Mouse (Mus musculus) intestine, embryonic 14.5 days (tissue): ENCODE results near the gene Smr3a. TPM values are rescaled to one million over a fixed set of nuclear protein-coding genes. Genes with fewer than 3 reads are reported as not detected.

Experiments used
- ATAC-seq: fragments of 200-750 bp; cut with Nextera tagmentation; replicated peaks from 2 replicates; pipeline ENCODE4 v1.8.0; 2017; ENCODE audit warnings: low read depth, moderate number of reproducible peaks, moderate TSS enrichment, moderate library complexity; ENCODE audit not compliant: low FRiP score, low TSS enrichment
- DNase-seq: peaks from one replicate; pipeline ENCODE4 v3.0.0-alpha.2; 2018; ENCODE audit warnings: low spot score
- H3K27ac ChIP-seq: fragments of 300-500 bp; sonication (generic); 2 replicates; pipeline ENCODE4 v1.5.1; 2014; ENCODE audit warnings: low read depth, mild to moderate bottlenecking, control low read depth
- H3K27me3 ChIP-seq: fragments of 300-500 bp; sonication (generic); replicated peaks from 2 replicates; pipeline ENCODE4 v1.6.1; 2014; ENCODE audit warnings: low read length, control low read depth; ENCODE audit not compliant: control insufficient read depth, insufficient read depth
- H3K36me3 ChIP-seq: fragments of 300-500 bp; sonication (generic); 2 replicates; pipeline ENCODE4 v1.6.1; 2014; ENCODE audit warnings: low read length, control low read depth; ENCODE audit not compliant: control insufficient read depth, insufficient read depth
- H3K4me1 ChIP-seq: fragments of 300-500 bp; sonication (generic); replicated peaks from 2 replicates; pipeline ENCODE4 v1.6.1; 2014; ENCODE audit warnings: low read length, control low read depth, mixed read lengths; ENCODE audit not compliant: control insufficient read depth, insufficient read depth
- H3K4me2 ChIP-seq: fragments of 300-500 bp; sonication (generic); 2 replicates; pipeline ENCODE4 v1.6.1; 2014; ENCODE audit warnings: low read length
- H3K4me3 ChIP-seq: fragments of 300-500 bp; sonication (generic); 2 replicates; pipeline ENCODE4 v1.5.1; 2014; ENCODE audit warnings: low read depth, low read length, control low read depth, mixed read lengths
- H3K9ac ChIP-seq: fragments of 300-500 bp; sonication (generic); 2 replicates; pipeline ENCODE4 v1.6.1; 2014; ENCODE audit warnings: mild to moderate bottlenecking, low read length
- H3K9me3 ChIP-seq: fragments of 300-500 bp; sonication (generic); 2 replicates; pipeline ENCODE4 v1.6.1; 2016; ENCODE audit warnings: low read length, control low read depth; ENCODE audit not compliant: control insufficient read depth
- WGBS: fragments of 180-500 bp; shearing (Covaris S2); extraction: QIAGEN DNeasy Blood & Tissue Kit; methylation state at CpG from one replicate; pipeline ENCODE4 v1.1.7; 2014; 5-methylcytosine and 5-hydroxymethylcytosine counted together
- polyA plus RNA-seq: library from polyadenylated mRNA; unstranded; fragments of >200 nt; fragmentation: Nextera tagmentation; extraction: Ambion mirVana; gene quantifications from 2 replicates; pipeline ENCODE4 v1.2.1, GENCODE M21; 2014

The Smr3a gene
- polyA plus RNA-seq: not detected in 2 replicates

DNA sequence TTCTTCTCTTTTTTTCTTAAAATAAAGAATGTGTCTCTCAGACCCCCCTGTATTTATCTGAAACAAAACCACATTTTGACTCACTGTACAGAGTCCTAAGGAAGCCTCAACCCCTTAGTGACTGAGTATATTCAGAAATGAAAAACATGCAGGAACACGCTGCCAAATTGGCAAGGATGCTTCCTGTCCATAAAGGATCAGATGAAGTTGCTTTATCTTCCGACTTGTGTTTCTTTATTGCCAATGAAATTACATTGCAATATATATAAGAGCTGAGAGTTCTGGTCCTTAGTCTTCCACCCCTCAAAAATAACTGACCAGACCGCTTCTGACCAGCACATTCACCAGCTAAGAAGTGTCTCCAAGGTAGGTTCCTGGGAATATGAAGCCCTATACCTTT, at the start of gene Smr3a:
Gene Smr3a, plus strand, starts transcription at position 301 of the 400 bp plus-strand sequence.
- Histone ChIP-seq H3K27me3 (no peaks in the 10 kb centered on the region), H3K27ac (no peak within 1 kb of the TSS), H3K4me2 (no peak within 1 kb of the TSS), H3K36me3 (no peaks in the 10 kb centered on the region), H3K9me3 (no peaks in the 10 kb centered on the region), H3K4me3 (no peak within 1 kb of the TSS), H3K4me1 (no peaks in the 10 kb centered on the region), H3K9ac (no peak within 1 kb of the TSS)
- DNase-seq: no peak
- ATAC-seq: no peak
- WGBS: 86% methylated on average over 3 of the region's 3 CpGs

DNA sequence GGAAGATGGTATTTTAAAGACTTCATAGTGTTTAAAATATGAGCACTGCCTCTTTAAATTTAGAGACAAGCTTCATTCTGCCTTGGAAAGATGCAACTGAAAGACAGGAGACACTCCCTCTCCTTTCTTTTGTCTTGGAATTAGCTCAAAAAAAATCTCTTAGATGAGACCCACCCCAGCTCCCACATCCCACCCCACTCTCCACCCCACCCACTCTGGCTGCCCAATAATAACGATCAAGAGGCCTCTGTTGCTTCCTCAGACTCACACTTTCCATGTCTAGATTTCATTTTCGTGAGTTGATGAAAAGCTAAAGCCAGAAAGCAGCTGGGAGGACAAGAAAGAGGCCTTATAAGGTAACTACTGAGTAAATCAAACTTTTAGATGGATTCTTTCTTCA, 33.1 kb upstream of the Smr3a start, which contains the start of the genes 2310003L06Rik and Gm28434:
Gene 2310003L06Rik, plus strand, starts transcription at position 259 of the 400 bp plus-strand sequence.
Gene Gm28434, plus strand, starts transcription at position 317 of the 400 bp plus-strand sequence.
- no peaks in the 10 kb centered on the region for H3K4me1 ChIP-seq
- H3K36me3 ChIP-seq: no peaks in the 10 kb centered on the region
- WGBS: 67% methylated on average over 2 of the region's 2 CpGs
- no peak within 1 kb of the TSS for H3K4me2 ChIP-seq
- H3K9me3 ChIP-seq: no peaks in the 10 kb centered on the region
- no peak within 1 kb of the TSS for H3K4me3 ChIP-seq
- no peak within 1 kb of the TSS for H3K9ac ChIP-seq
- DNase-seq (no peak), ATAC-seq (no peak)
- H3K27me3 ChIP-seq: no peaks in the 10 kb centered on the region
- no peak within 1 kb of the TSS for H3K27ac ChIP-seq

DNA sequence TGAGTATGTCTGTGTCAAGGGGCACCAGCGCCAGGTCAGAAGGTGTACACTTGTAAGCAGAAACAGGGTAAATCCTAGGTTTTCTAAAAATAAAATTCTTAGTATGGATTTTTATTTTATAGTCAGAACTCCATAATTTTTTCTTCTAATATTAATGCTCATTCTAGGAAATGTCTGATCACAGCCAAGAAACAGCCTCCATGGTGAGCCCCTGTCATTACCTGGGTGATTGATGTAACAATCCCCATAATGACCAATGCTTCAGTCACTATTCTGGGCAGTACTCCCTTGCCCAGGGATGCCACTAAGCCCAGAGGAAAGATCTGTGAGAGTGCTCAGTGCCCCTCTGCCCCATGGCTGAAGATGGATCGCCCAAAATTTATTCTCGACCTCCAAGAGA, 23.2 kb upstream of the Smr3a start, which contains the start of gene Cabs1:
Gene Cabs1, plus strand, starts transcription at position 301 of the 400 bp plus-strand sequence.
- Histone ChIP-seq H3K27ac (no peak within 1 kb of the TSS), H3K36me3 (no peaks in the 10 kb centered on the region), H3K9ac (no peak within 1 kb of the TSS), H3K27me3 (no peaks in the 10 kb centered on the region), H3K4me3 (no peak within 1 kb of the TSS), H3K4me1 (no peaks in the 10 kb centered on the region), H3K4me2 (no peak within 1 kb of the TSS), H3K9me3 (no peaks in the 10 kb centered on the region)
- 88% methylated on average over 3 of the region's 3 CpGs for WGBS
- DNase-seq (no peak), ATAC-seq (no peak)

DNA sequence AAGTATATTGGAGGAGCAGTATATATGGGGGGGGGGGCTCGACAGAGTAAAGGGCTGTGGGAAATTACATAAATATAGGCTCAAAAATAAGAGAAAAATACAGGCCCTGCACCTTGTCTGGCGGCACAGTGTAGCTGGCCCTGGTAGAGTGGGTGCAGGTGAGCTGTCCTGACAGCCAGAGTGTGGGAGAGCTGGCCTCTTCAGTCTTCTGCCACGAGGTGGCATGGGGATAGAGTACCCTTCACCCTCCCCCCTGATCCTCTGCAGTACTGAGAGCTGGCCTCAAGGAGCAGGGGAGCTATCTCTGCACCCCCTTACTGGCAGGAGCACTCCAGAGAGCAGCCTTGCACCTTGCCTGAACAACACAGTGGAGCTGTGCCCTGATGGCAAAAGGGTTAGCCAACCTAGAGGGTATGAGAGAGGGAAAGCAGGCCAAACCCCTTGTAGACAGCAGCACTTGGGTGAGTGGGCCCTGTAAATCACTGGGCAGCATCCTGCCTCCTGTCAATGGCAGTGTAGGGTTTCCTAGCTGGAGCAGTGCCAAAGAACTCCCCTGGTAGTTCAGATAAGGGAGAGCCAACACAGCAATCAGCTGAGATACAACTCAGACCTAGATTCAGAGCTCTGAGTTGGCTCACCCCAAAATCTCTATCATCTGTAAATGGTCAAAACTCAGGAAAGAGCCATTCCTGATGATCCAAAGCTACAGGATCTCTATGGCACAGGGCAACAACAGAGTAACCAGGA, 19.7 kb upstream of the Smr3a start:
- no peaks in the 10 kb centered on the region for H3K9me3 ChIP-seq
- no peak overlapping the region for H3K27ac ChIP-seq
- 42% methylated on average over 3 of the region's 3 CpGs for WGBS
- H3K9ac ChIP-seq: no peak overlapping the region
- H3K4me2 ChIP-seq: no peak overlapping the region
- no peak overlapping the region for H3K4me3 ChIP-seq
- ATAC-seq (no peak; the same call in 1 of the 2 replicates), DNase-seq (no peak)
- H3K4me1 ChIP-seq: no peaks in the 10 kb centered on the region
- no peaks in the 10 kb centered on the region for H3K27me3 ChIP-seq
- no peaks in the 10 kb centered on the region for H3K36me3 ChIP-seq

DNA sequence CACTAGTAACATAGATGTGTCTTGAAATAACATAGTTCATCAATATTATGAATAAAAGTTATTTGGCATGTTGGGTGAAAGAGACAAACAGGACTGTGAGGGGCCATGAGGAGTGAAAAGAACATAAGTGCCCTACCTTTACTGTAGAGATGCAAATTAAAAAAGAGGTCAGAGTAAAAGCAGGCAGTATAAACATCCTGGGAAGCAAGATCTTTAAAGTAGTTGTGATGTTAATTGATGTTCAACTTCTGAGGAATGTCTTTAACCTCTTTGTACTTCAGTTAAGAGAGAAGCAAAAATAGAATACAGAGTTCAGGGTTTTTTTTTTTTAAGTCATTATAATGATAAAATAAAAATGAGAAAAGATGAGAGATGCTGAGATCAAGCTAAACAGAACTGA, 2.9 kb downstream of the Smr3a start:
- no peaks in the 10 kb centered on the region for H3K27me3 ChIP-seq
- H3K9me3 ChIP-seq: no peaks in the 10 kb centered on the region
- H3K36me3 ChIP-seq: no peaks in the 10 kb centered on the region
- H3K27ac ChIP-seq: no peak overlapping the region
- DNase-seq (no peak), ATAC-seq (no peak)
- H3K4me2 ChIP-seq: no peak overlapping the region
- H3K9ac ChIP-seq: no peak overlapping the region
- no peak overlapping the region for H3K4me3 ChIP-seq
- H3K4me1 ChIP-seq: no peaks in the 10 kb centered on the region

Other genes with a start within 250 kb of the Smr3a start
- gene Csn1s2a, start 228.0 kb upstream of the Smr3a start, polyA plus RNA-seq: not detected in 2 replicates
- not detected in 2 replicates for gene Csn1s2b, start 194.5 kb upstream of the Smr3a start, polyA plus RNA-seq
- gene Prr27, start 176.9 kb upstream of the Smr3a start, polyA plus RNA-seq: not detected in 2 replicates
- not detected in 2 replicates for gene Odam, start 117.5 kb upstream of the Smr3a start, polyA plus RNA-seq
- 0.49 and 1.0 TPM in 2 replicates for gene Csn3, start 77.0 kb upstream of the Smr3a start, polyA plus RNA-seq
- not detected in 2 replicates for gene 2310003L06Rik, start 33.1 kb upstream of the Smr3a start, polyA plus RNA-seq
- not detected in 2 replicates for gene Gm28434, start 33.0 kb upstream of the Smr3a start, polyA plus RNA-seq
- not detected in 2 replicates for gene Cabs1, start 23.1 kb upstream of the Smr3a start, polyA plus RNA-seq
- gene Smr2, start 84.0 kb downstream of the Smr3a start, polyA plus RNA-seq: not detected in 2 replicates
- not detected in 2 replicates for gene Gm11116, start 109.0 kb downstream of the Smr3a start, polyA plus RNA-seq
- gene Gm11115, start 151.6 kb downstream of the Smr3a start, polyA plus RNA-seq: not detected in 2 replicates